Mouse (Mus musculus) CD4-positive naive resting alpha-beta T cell, adult 57 days (primary cell): ENCODE results near the gene Chchd10. TPM values are rescaled to one million over a fixed set of nuclear protein-coding genes. Genes with fewer than 3 reads are reported as not detected.

Experiments
- total RNA-seq: library from RNA; stranded (reverse); gene quantifications from one replicate; pipeline ENCODE4 v1.2.4, GENCODE M21; 2023

The Chchd10 gene
- 28.0 TPM for total RNA-seq

DNA sequence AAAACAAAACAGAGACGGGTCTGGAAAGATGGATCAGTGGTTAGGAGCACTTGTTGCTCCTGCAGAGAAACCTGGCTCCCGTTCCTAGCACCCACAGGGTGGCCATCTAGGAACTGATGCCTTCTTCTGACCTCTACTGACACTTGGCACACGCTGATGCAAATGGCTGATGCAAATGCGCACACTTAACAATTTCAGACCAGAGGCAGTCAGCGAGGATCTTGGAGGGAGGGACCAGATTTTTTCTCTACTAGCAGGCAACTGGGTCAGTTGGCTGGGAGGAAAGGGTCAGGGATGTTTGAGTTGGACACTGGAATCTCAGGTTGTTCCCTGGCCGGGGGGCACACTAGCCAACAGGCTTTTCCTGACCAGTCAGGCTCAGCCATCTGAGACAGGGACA is at the start of gene Chchd10:
TSS of gene Chchd10 (plus strand) at position 240 of the 400 bp plus-strand sequence.

DNA sequence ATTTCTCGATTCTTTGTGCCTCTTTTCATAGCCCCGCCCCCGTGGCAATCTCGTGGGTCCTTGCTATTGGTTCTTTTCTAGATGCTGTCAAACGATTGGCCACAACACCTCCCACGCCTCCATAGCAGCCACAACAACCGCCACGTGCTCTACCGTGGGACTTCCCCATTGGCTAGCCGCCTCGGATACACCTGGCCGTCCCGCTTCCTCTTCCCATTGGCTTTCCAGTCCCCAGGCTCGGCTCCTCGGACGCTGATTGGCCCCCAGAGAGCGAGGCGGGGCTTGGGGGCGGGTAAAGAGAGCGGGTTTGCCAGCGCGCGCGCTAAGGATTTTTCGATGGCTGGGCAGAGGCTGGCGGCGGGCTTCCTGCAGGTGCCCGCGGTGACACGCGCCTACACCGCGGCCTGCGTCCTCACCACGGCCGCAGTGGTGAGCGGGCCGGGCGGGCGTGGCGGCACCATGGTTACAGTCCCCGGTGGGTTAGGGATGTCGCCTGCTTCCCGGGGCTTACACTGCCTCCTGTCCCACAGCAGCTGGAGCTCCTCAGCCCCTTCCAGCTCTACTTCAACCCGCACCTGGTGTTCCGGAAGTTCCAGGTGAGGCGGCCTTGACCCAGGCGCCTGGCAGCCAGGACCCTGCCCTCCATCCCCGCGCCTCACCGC is 39.7 kb upstream of the Chchd10 start, which contains the start of gene Derl3:
TSS of gene Derl3 (plus strand) at position 325 of the 662 bp plus-strand sequence.

DNA sequence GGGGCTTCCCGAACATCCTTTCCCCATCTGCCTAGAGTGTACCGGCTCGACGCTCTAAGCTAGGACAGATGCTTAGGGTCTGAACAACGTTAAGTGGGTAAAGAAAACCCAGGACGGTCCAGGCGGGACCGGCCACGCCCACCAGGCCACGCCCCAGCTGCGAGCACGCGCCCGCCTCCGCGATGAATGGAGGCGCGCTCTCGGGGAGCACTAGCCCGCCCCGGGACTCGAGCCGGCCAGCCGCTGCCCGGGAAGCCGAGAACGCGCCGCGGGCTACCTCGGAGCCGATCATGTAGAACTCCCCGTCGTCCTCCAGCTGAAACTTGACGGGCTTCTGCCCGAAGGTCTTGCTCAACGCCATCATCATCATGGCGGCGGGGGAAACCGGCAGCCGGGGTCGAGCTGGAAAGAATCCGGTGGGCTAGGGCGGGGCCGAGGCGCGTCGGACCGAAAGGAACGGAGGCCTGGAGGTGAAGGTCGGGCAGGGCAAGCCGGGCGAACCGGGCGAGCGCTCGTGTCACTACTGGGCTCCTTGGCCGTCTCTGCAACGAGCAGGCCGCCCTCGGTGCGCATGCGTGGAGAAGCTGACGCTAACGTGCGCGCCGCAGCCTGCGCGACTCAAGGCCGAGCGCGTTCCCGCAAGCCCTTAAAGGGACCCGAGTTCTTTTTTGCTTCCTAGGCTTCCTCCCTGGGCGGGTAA is 11.8 kb upstream of the Chchd10 start, which contains the start of gene Smarcb1:
TSS of gene Smarcb1 (minus strand) at position 592 of the 700 bp plus-strand sequence.

DNA sequence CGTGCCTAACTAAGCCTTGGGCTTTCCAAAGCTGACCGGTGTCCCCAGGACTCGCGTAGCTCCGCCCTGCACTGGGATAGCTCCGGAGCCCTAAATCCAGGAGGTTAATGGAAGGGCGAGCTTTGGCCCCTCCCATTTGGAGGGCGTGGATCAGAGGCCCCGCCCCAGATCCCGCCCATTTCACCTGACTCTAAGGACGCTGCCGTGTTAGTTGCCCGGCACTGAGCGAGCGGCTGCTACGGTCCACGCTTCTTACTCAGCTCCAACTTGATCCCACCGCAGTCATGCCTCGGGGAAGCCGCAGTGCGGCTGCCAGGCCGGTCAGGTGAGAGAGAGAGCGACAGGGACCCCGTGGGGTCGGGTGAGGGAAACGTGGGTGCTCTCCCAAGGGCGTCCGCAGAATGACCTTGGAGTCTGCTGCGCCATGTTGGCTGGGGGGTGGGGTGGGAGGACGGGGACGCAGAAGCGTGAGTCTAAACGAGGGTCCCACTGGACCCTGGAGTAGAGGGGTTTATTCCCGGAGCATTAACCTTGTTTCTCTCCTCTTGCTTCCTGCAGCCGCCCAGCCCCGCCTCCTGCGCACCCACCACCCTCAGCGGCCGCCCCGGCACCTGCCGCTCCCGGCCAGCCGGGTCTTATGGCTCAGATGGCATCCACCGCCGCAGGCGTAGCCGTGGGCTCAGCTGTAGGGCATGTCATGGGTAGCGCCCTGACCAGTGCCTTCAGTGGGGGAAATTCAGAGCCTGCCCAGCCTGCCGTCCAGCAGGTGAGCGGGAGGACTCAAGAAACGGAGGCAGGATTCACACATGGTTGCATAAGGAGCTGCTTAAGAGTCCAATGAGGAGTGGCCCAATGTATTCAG is 3.0 kb downstream of the Chchd10 start, which contains the start of gene Mmp11:
TSS of gene Mmp11 (minus strand) at position 817 of the 862 bp plus-strand sequence.

DNA sequence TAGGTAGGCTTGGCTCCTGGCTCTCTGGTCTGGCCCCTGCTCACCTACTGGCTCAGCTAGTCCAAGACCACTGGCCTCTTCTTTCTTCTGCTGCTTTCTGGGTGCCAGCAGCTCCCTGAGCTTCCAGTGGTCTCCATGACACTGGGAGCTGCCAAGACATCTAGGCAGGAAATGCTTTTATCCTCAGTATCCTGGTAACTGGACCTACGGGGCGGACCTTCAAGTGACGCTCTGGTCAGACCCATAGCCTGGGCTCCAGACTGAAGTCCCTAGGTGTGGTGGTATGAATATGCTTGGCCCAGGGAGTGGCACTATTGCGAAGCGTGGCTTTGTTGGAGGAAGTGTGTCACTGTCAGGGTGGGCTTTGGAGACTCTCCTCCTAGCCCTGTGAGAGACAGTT is 7.6 kb downstream of the Chchd10 start, which contains the start of gene Gm867:
TSS of gene Gm867 (minus strand) at position 153 of the 400 bp plus-strand sequence.

DNA sequence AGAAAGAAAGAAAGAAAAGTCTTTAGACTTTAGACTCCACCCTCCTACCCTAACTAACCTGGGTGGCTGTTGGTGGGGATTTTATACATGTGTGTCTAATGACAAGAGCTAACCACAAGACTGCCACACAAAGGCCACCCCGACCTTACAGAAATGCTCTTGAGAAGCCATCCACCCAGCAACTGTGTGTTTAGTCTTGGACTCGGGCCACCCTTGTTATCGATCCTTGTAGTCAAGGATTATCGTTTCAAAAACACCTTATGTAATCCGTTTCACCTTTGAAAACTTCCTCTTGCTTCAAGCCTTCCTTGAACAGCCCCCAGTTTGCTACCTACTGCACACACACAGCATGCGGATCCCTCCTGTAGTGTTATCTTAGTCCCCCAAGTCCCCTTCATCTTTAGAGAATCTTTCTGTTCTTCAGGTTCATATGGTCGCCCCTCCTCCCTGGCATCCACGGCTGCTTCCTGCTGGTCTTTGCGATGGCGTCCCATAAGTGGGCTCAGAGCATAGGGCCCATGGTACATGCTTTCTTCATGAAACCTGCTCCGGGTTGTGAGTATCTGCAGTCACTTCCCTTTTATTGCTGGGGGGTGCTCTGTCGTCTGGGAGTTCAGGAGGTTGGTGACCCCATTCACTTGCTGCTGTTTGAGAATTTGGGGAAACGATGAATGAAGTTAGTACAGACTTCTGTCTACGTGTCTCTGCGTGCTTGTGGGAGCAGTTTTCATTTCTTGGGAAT is 10.0 kb downstream of the Chchd10 start, which contains the start of gene Vpreb3:
TSS of gene Vpreb3 (plus strand) at position 322 of the 742 bp plus-strand sequence.

DNA sequence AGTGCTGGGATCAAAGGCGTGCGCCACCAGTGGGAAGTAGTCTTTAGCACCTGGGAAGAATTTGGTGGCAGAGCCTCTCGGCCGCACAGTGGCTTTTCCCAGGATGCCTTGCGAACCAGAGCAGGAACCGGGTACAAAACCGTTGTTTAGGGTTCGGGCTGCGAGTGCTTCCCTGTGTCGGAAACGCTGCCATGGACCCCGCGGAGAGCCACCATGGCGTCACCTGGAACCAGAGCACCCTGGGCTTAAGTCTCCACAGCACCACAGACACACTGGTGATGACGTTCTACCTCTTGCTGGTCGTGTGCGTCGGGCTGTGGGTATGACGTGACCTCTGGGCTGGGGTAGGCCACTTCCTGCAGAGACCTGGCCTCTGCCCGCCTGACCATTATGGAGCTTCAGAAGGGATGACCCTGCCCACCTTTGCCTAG is 21.5 kb downstream of the Chchd10 start, which contains the start of gene Gm5134:
TSS of gene Gm5134 (plus strand) at position 134 of the 431 bp plus-strand sequence.

Other genes starting within 250 kb of the Chchd10 start
- 110 TPM for gene Cabin1, start 168.8 kb upstream of the Chchd10 start, total RNA-seq
- 23.0 TPM for gene Ddt, start 159.7 kb upstream of the Chchd10 start, total RNA-seq
- not detected for gene Gm20441, start 152.2 kb upstream of the Chchd10 start, total RNA-seq
- gene Gstt3, start 151.7 kb upstream of the Chchd10 start, total RNA-seq: 2.9 TPM
- 1.8 TPM for gene Gstt1, start 134.5 kb upstream of the Chchd10 start, total RNA-seq
- not detected for gene Gstt4, start 110.6 kb upstream of the Chchd10 start, total RNA-seq
- gene Gstt2, start 95.7 kb upstream of the Chchd10 start, total RNA-seq: 14.0 TPM
- gene Mif, start 72.9 kb upstream of the Chchd10 start, total RNA-seq: 269 TPM
- gene Derl3, start 39.7 kb upstream of the Chchd10 start, total RNA-seq: 4.7 TPM
- 50.6 TPM for gene Smarcb1, start 11.5 kb upstream of the Chchd10 start, total RNA-seq
- gene Mmp11, start 3.4 kb downstream of the Chchd10 start, total RNA-seq: 1.9 TPM
- gene Gm867, start 7.5 kb downstream of the Chchd10 start, total RNA-seq: not detected
- 3.4 TPM for gene Vpreb3, start 9.9 kb downstream of the Chchd10 start, total RNA-seq
- gene Gm5134, start 21.4 kb downstream of the Chchd10 start, total RNA-seq: 1.2 TPM
- 17.6 TPM for gene Zfp280b, start 99.5 kb downstream of the Chchd10 start, total RNA-seq
- gene Slc5a4b, start 177.8 kb downstream of the Chchd10 start, total RNA-seq: not detected
- not detected for gene Slc5a4a, start 214.3 kb downstream of the Chchd10 start, total RNA-seq